Mouse (Mus musculus): Measurements from ENCODE around the gene Apoc1. TPM values are rescaled to one million over a fixed set of nuclear protein-coding genes. Genes with fewer than 3 reads are reported as not detected.

Gene Apoc1
- polyA plus RNA-seq, 1 experiment = not detected

- WGBS = 90% methylated on average over 7 of the region's 7 CpGs
Observed at GRCm38 (mm10) chr7:19705271-19705670, 12.8 kb upstream of the Apoc1 start.

GRCm38 (mm10) chr7:19704475-19704874 is 12.0 kb upstream of the Apoc1 start:
- H3K4me1 ChIP-seq (ENCODE audit: control insufficient read depth, insufficient read depth, insufficient read length, low read length) = peaks cover 13% of the 10 kb centered on the region
- WGBS = 80% methylated on average over 4 of the region's 4 CpGs
- no peak overlapping the region for H3K4me3 ChIP-seq (ENCODE audit: low read depth, low read length)
- H3K27ac ChIP-seq (ENCODE audit: insufficient read depth, low read depth, low read length) = no peak overlapping the region
- no peak for TF ChIP-seq CTCF (IDR thresholded peaks at IDR 0.05; ENCODE audit: extremely low read depth, insufficient read length, insufficient replicate concordance, low read depth, low read length)
- no peak for TF ChIP-seq POLR2A (IDR thresholded peaks at IDR 0.05; ENCODE audit: low read depth, low read length)
- peaks cover 39% of the 10 kb centered on the region for H3K36me3 ChIP-seq (ENCODE audit: control insufficient read depth, insufficient read depth, low read length)
- no peaks in the 10 kb centered on the region for H3K27me3 ChIP-seq (ENCODE audit: control insufficient read depth, insufficient read depth, low read length)

More at GRCm38 (mm10) chr7:19705271-19705670, 12.8 kb upstream of the Apoc1 start:
- Histone ChIP-seq H3K27me3 (ENCODE audit: control insufficient read depth, insufficient read depth, low read length) (no peaks in the 10 kb centered on the region), H3K27ac (ENCODE audit: insufficient read depth, low read depth, low read length) (no peak overlapping the region), H3K36me3 (ENCODE audit: control insufficient read depth, insufficient read depth, low read length) (peaks cover 45% of the 10 kb centered on the region), H3K4me3 (ENCODE audit: low read depth, low read length) (no peak overlapping the region), H3K4me1 (ENCODE audit: control insufficient read depth, insufficient read depth, insufficient read length, low read length) (peaks cover 12% of the 10 kb centered on the region)
- TF ChIP-seq POLR2A (IDR thresholded peaks at IDR 0.05; ENCODE audit: low read depth, low read length) (no peak), CTCF (IDR thresholded peaks at IDR 0.05; ENCODE audit: extremely low read depth, insufficient read length, insufficient replicate concordance, low read depth, low read length) (no peak)

- no peaks in the 10 kb centered on the region for H3K27me3 ChIP-seq (ENCODE audit: control insufficient read depth, insufficient read depth, low read length)
- H3K4me3 ChIP-seq (ENCODE audit: low read depth, low read length) = no peak overlapping the region
- H3K4me1 ChIP-seq (ENCODE audit: control insufficient read depth, insufficient read depth, insufficient read length, low read length) = peaks cover 16% of the 10 kb centered on the region
- H3K36me3 ChIP-seq (ENCODE audit: control insufficient read depth, insufficient read depth, low read length) = peaks cover 30% of the 10 kb centered on the region
- H3K27ac ChIP-seq (ENCODE audit: insufficient read depth, low read depth, low read length) = no peak overlapping the region
- 90% methylated on average over 16 of the region's 16 CpGs for WGBS
- TF ChIP-seq CTCF (IDR thresholded peaks at IDR 0.05; ENCODE audit: extremely low read depth, insufficient read length, insufficient replicate concordance, low read depth, low read length) (no peak), POLR2A (IDR thresholded peaks at IDR 0.05; ENCODE audit: low read depth, low read length) (no peak)
Observed at GRCm38 (mm10) chr7:19702859-19703555, 10.5 kb upstream of the Apoc1 start.

- Histone ChIP-seq H3K27me3 (ENCODE audit: control insufficient read depth, insufficient read depth, low read length) (no peaks in the 10 kb centered on the region), H3K36me3 (ENCODE audit: control insufficient read depth, insufficient read depth, low read length) (peaks cover 21% of the 10 kb centered on the region), H3K4me3 (ENCODE audit: low read depth, low read length) (no peak overlapping the region; the same call in 1 of the 2 replicates), H3K4me1 (ENCODE audit: control insufficient read depth, insufficient read depth, insufficient read length, low read length) (peaks cover 16% of the 10 kb centered on the region), H3K27ac (ENCODE audit: insufficient read depth, low read depth, low read length) (peak overlapping the region; percentile 58)
- TF ChIP-seq CTCF (IDR thresholded peaks at IDR 0.05; ENCODE audit: extremely low read depth, insufficient read length, insufficient replicate concordance, low read depth, low read length) (peak; percentile 94), POLR2A (IDR thresholded peaks at IDR 0.05; ENCODE audit: low read depth, low read length) (0 out of 2 replicates have a peak, but pooled peaks have one; percentile 19)
- 25% methylated on average over 22 of the region's 22 CpGs for WGBS
Observed at GRCm38 (mm10) chr7:19701069-19701761, 8.8 kb upstream of the Apoc1 start.

- no peak for TF ChIP-seq CTCF (IDR thresholded peaks at IDR 0.05; ENCODE audit: extremely low read depth, insufficient read length, insufficient replicate concordance, low read depth, low read length)
- TF ChIP-seq POLR2A (IDR thresholded peaks at IDR 0.05; ENCODE audit: low read depth, low read length) = no peak
- Histone ChIP-seq H3K36me3 (ENCODE audit: control insufficient read depth, insufficient read depth, low read length) (peaks cover 19% of the 10 kb centered on the region; the same call in 1 of the 2 replicates), H3K27me3 (ENCODE audit: control insufficient read depth, insufficient read depth, low read length) (no peaks in the 10 kb centered on the region), H3K27ac (ENCODE audit: insufficient read depth, low read depth, low read length) (peak overlapping the region; percentile 58), H3K4me3 (ENCODE audit: low read depth, low read length) (no peak overlapping the region; the same call in 1 of the 2 replicates), H3K4me1 (ENCODE audit: control insufficient read depth, insufficient read depth, insufficient read length, low read length) (peaks cover 16% of the 10 kb centered on the region)
- WGBS = 21% methylated on average over 12 of the region's 12 CpGs
Observed at GRCm38 (mm10) chr7:19700299-19701068, 8.0 kb upstream of the Apoc1 start.

- TF ChIP-seq CTCF (IDR thresholded peaks at IDR 0.05; ENCODE audit: extremely low read depth, insufficient read length, insufficient replicate concordance, low read depth, low read length) (no peak), POLR2A (IDR thresholded peaks at IDR 0.05; ENCODE audit: low read depth, low read length) (no peak)
- H3K4me1 ChIP-seq (ENCODE audit: control insufficient read depth, insufficient read depth, insufficient read length, low read length) = peaks cover 20% of the 10 kb centered on the region
- no peaks in the 10 kb centered on the region for H3K27me3 ChIP-seq (ENCODE audit: control insufficient read depth, insufficient read depth, low read length)
- H3K4me3 ChIP-seq (ENCODE audit: low read depth, low read length) = no peak overlapping the region
- H3K27ac ChIP-seq (ENCODE audit: insufficient read depth, low read depth, low read length) = no peak overlapping the region
- peaks cover 15% of the 10 kb centered on the region; the same call in 1 of the 2 replicates for H3K36me3 ChIP-seq (ENCODE audit: control insufficient read depth, insufficient read depth, low read length)
- WGBS = 81% methylated on average over 4 of the region's 4 CpGs
Observed at GRCm38 (mm10) chr7:19699827-19700148, 7.3 kb upstream of the Apoc1 start.

Data from small intestine, adult 2 months (tissue).